Mouse (Mus musculus) brown adipose tissue, adult 24 weeks (tissue): ENCODE measurements at regions not wholly inside any gene's neighbourhood (a gene's known extent, or its start where the extent isn't known, plus 50 kb on each side); places are given as distances from the start of the nearest gene placed in this dataset.

Source experiments
- H3K27ac ChIP-seq: fragments of 200-500 bp; replicated peaks from 2 replicates; pipeline ENCODE4 v1.5.1; 2012; ENCODE audit warnings: low read depth, mild to moderate bottlenecking, low read length
- H3K4me1 ChIP-seq: fragments of 200-500 bp; 2 replicates; pipeline ENCODE4 v1.6.1; 2012; ENCODE audit warnings: low read length, mixed read lengths; ENCODE audit not compliant: control insufficient read depth, insufficient read depth, insufficient read length
- H3K4me3 ChIP-seq: fragments of 200-500 bp; 2 replicates; pipeline ENCODE4 v1.5.1; 2012; ENCODE audit warnings: low read depth, mild to moderate bottlenecking, low read length, moderate library complexity; ENCODE audit not compliant: insufficient read depth

DNA sequence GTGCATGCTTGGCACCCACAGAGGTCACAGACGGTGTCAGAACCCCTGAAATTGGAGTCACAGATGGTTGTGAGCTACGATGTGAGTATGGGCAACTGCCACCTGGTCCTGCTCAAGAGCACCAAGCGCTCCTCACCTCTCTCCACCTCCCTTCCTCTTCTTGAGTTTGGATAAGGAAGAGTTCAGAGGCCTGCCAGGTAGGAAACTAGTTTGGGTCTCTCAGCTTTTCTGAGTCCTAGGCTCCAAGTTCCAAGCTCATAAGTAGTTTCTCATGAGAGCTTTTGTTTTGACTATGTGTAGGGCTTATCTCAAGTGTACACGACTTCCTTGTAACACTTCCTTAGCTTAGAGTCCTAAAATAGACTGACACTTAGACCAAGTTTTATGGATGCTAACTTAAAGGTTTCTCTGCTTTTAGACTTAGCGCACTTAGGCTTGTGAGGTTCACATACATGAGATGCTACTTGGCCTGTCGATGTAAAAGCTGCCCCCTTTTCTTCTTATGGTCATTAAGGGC lies 356.9 kb upstream of the Jarid2 start:
- peak overlapping the region; percentile 81 for H3K27ac ChIP-seq
- H3K4me1 ChIP-seq: peaks cover 8% of the 10 kb centered on the region; the same call in 1 of the 2 replicates
- no peak overlapping the region for H3K4me3 ChIP-seq

DNA sequence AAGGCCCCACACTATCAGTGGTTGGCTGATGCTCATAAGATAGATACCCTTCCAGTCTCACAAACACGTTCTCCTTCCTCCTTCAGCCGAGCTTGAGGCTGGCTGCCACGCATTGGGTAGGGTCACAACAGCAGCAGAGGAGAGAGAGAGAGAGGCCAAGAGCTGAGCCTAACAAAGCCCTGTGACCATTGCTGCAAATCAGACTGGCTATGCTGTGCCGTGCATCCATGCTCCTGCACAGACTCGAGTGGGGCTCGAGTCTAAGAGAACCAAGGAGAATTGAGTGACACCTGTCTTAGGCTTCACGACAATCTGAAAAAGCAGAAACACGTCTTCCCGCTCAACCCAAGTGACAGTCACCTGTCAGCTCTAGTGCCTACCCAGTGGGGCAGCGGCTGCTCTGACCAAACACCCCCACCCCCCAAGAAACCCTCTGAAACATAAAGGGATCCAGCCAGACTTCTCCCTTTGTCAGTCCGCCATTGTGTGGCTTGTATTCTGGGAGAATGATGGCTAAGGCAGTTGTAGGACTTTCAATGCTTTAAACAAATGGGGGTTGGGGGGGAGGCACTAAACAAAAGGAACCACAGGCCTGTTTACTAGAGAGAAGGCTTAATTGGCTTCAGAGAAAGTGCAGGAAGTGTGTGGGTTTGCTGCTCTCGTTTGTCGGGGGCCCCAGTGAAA lies 353.7 kb upstream of the Jarid2 start:
- Histone ChIP-seq H3K27ac (no peak overlapping the region), H3K4me3 (no peak overlapping the region), H3K4me1 (peaks cover 8% of the 10 kb centered on the region; the same call in 1 of the 2 replicates)

DNA sequence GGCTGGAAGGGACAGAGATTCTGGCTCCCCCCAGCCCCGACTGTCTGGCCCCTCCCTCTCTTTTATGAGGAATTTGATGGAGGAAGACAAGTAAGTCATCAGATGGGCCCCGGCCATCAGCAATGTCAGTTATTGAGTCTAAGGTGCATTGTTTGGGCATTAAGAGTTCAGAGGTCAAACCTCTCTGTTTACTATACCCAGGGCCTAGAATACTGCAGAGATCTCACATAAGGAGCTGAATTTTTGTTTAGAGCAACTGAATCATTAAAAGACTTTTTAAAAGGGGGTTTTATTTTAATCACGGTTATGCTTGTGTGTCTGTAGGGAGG lies 353.1 kb upstream of the Jarid2 start:
- Histone ChIP-seq H3K4me1 (peaks cover 8% of the 10 kb centered on the region; the same call in 1 of the 2 replicates), H3K27ac (no peak overlapping the region), H3K4me3 (no peak overlapping the region)

DNA sequence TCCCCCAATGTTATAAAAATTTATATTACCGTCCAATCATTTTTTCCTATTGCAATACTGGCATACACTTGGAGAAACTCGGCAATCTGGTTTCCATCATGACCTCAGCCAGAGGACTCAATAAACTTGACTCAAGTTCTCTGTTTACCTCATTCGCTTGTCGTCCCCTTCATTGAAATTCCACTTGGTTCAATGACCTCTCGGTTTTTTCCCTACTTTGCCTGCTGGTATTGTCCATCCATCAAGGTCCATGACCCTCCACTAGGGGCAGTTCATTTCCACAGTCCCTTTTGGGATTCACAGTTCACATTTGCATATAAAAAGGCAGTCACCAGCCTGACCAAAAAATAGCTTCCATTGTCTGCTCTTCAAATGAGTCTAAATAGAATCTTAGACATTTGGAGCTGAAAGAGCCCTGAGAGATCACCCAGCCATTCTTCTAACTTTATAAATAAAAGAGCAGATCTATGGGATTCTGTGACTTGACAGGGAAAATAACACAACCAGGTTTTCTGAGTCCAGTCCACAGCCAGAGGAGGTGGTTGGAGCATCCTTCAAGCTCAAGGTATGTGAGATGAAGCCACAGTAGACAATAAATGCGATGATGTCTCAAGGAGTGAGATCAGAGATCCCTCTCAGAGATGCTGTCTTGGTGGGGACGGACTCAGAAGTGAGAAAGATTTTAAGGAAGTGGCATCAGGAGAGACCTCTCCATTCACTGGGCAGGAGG lies 347.4 kb upstream of the Jarid2 start:
- no peak overlapping the region for H3K4me3 ChIP-seq
- no peaks in the 10 kb centered on the region; the same call in 1 of the 2 replicates for H3K4me1 ChIP-seq
- no peak overlapping the region for H3K27ac ChIP-seq

DNA sequence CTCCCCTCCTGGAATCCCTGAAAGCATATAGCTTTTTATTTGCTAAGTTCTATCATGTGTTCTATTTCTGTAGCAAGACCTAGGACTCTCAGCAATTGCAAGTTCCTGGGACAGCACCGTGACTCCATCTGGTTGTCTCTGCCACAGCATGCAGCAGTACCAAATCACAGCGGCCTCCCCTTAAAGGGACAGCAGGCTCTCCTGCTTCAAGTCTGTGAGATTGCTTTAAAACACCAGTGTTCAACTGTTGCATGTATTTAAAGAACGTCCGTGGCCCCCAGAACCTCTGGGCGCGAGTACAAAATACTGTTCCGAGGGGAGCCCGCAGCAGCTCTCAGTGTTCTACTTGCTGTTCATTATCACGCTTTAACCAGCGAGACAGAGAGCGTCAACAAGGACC lies 346.0 kb upstream of the Jarid2 start:
- Histone ChIP-seq H3K27ac (no peak overlapping the region), H3K4me1 (no peaks in the 10 kb centered on the region; the same call in 1 of the 2 replicates), H3K4me3 (no peak overlapping the region)

DNA sequence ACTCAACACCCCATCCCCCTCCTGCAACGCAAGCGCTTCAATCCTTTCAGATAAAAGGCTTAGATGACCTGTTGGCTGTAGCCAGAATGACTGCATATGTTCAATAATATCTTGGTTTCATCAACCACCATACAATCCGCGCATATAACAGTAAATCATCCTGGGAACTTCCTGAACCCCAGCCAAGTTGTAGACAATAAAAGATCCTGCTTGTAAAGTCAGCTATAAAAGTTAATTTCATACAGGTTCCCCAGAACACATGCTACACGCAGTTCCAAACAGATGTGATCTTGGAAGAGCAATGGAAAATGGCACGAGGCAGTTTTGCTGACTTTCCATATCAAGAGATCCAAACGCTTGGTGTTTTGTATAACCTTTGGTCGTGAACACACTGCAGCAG lies 342.5 kb upstream of the Jarid2 start:
- Histone ChIP-seq H3K4me3 (no peak overlapping the region), H3K4me1 (peaks cover under 1% of the 10 kb centered on the region)

DNA sequence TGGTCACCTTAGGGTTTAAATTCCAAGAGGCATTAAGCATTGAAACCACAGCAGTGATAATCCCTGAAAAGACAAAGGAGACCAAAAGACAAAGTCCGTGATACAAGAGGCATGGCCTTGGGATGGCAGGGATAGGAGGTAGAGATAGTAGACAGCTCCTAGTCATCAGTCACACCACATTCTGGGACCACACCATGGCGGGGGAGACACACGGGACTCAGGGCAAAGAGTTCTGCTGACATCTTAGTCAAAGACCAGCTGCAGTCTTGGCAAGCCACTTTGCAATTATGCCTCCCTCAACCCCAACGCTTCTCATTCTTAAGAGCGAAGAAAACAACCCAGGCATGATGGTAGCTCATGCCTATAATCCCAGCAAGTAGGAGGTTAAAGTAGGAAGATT lies 339.6 kb upstream of the Jarid2 start:
- Histone ChIP-seq H3K4me3 (no peak overlapping the region), H3K27ac (no peak overlapping the region), H3K4me1 (peaks cover 3% of the 10 kb centered on the region; the same call in 1 of the 2 replicates)

More for the DNA sequence above, 342.5 kb upstream of the Jarid2 start:
- H3K27ac ChIP-seq: no peak overlapping the region

DNA sequence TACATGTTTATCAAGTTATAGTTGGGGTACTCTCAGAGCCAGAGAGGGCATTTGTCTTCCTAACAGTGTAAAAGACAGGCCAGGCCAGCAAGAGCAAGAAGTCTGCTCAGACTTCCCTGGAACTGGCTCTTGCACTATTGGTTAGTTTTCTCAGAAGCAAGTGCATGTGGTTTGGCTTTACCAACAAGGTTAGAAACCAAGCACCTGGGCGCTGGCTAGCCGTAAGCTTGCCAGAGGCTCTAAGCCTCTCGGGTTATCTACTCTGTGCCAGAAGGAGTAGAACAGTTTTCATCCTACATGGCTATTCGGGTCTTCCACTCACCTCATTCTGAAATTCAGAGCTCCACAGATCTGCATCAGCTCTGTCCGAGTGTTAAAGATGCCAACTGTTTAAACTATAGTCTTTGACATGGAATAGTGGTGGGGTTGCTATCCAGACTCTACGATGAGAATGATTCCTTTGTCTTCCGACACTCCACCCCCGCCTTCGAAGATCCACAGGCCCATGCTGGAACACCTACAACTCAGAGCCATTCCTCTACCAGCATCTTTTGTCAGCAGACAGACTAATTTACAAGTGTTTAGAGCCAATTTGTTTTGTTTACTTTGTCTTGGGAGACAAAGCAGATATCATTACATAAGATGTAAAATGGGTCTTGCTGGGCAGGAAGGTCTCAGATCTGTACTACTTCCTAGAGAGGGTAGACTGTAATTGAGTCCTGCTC lies 338.4 kb upstream of the Jarid2 start:
- H3K27ac ChIP-seq: no peak overlapping the region
- peaks cover 3% of the 10 kb centered on the region; the same call in 1 of the 2 replicates for H3K4me1 ChIP-seq
- no peak overlapping the region for H3K4me3 ChIP-seq

DNA sequence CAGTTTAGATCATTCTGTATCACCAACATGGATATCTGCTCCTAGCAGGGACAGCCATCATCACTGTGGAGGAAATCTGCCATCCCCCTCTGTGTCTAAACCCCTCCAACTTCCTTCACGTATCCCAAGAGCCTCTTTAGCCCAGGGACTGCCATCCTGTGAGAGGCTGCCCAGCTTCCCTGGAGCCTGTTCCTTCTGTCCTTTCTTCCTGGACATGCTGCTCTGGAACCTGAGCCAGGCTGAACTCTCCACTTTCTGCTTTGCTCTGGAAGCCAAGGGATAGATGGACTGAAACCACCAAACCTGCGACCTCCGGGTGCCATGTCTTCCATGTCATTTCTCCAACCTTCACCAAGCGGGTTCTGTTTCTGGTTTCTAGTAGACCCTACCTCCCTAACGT lies 335.3 kb upstream of the Jarid2 start:
- H3K4me3 ChIP-seq: no peak overlapping the region
- peaks cover 3% of the 10 kb centered on the region; the same call in 1 of the 2 replicates for H3K4me1 ChIP-seq
- H3K27ac ChIP-seq: no peak overlapping the region

DNA sequence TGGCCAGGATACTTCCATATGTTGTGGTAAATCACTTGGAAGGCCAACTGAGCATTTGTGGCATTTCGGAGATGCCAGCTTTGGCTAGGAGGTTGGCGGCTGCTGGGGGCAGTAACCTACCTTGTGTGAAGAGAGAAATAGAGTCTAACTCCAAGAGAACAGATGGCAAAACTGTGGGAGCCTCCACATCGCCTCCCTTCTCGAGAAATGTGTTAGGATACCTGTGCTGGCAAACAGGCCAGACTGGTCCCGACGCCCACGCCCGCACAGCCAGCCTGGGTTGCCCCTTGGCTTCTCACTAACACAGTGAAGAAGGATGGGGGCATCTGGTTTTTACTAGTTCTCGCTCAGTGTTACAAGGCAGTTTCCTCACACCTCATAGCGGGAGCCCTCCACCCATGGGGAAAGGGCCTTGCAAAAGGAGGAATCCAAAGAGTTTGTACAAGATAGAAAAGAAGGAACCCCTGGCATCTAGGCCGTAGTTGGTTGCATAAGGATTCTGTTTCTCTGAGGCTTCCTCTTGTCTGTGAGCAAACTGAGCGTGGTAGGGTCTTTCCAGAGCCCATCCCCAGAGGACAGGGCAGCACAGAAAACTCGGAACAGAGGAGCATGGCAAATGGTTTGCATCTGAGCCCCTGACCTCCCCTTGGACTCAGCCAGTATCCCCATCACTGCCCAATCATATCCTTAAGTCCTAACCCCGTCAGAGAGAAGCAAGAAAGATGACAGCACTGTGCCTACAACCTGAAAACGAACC lies 330.5 kb upstream of the Jarid2 start:
- H3K4me1 ChIP-seq: no peaks in the 10 kb centered on the region
- H3K4me3 ChIP-seq: no peak overlapping the region
- H3K27ac ChIP-seq: no peak overlapping the region

DNA sequence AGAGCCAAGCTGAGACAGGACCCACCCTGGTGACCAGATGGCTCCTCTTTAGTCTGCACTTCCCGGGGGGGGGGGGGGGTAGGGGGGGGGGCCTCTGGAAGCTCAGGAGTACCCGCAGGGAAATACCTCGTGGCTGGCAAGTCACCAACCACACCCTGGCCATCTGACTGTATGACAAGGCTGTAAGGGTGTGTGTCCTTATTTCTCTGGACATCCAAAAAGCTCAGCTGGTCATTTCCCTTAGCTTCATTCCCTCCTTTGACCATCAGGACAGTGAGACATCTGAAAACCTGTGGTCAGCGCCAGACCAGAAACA lies 329.9 kb upstream of the Jarid2 start:
- H3K4me3 ChIP-seq: no peak overlapping the region
- H3K4me1 ChIP-seq: no peaks in the 10 kb centered on the region
- no peak overlapping the region for H3K27ac ChIP-seq

DNA sequence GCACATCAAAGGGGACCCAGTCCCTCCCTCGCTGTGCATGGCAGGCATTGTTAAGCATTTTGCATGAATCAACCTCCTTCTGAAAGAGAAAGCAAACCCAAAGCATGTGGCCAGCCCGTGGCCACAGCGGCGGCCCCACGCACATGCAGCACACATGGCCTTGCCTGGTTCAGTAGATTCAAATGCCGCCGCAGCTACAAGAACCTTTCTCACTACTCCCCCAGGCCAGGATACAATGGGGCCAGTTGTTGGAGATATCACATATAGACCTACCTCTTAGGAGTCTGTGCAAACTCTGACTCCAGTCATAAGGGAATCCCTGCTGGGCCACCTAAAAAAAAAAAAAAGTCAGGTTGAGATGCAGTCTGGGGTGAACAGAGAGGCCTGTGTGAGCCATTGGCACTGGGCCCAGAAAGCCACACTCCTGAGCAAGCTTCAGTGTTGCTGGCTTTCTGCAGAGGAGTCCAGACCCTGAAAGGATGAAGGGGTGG lies 329.4 kb upstream of the Jarid2 start:
- no peaks in the 10 kb centered on the region for H3K4me1 ChIP-seq

DNA sequence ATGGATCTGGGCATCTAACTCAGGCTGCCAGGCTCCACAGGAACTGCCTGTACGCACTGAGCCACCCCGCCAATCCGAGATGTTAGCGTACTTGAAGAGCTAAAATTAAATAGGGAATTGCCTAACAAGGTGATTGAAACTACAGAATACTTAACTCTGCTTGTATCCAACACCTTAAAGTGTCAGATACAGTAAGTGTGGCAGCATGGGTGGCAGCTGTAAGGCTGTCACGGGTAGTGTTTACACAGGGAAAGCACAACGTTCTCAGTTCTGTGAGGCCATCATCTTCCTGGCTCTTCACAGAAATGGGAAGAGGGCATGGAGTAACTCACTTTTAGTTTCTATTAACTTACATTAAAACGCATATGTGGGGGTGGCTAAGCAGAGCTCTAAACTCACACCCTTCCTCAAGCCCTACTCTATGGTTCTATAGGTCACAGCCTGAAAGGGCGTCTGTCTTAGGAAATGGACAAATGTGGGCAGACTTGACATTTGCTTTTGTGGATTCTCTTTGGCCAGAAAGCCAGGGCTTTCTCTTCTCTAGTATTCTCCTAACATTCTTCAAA lies 325.2 kb upstream of the Jarid2 start:
- peaks cover 12% of the 10 kb centered on the region for H3K4me1 ChIP-seq
- no peak overlapping the region for H3K27ac ChIP-seq
- H3K4me3 ChIP-seq: no peak overlapping the region

More for the DNA sequence above, 329.4 kb upstream of the Jarid2 start:
- Histone ChIP-seq H3K4me3 (no peak overlapping the region), H3K27ac (no peak overlapping the region)

DNA sequence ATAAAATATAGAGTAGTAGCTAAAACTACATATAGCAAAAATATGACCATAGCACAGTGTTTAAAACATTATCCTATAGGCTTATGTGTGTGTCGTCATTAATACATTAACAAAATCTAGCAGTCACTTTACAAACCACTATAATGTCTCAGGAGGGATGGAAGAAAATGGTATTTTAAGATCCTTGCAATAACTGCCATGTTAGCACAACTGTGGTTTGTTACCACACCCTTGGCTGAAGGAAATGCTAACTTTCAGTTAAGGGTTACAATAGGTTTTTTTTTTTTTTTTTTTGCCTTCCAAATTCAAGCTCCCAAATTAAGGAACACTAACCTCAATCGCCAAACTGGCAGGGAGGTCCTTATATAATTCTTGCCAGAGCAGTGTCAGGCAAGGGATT lies 322.0 kb upstream of the Jarid2 start:
- Histone ChIP-seq H3K4me3 (no peak overlapping the region), H3K27ac (peak overlapping the region; percentile 46; the same call in 1 of the 2 replicates), H3K4me1 (peaks cover 30% of the 10 kb centered on the region)
